Comparison of ENCODE assay signal across 7 mouse cellular contexts in the genomic region with DNA sequence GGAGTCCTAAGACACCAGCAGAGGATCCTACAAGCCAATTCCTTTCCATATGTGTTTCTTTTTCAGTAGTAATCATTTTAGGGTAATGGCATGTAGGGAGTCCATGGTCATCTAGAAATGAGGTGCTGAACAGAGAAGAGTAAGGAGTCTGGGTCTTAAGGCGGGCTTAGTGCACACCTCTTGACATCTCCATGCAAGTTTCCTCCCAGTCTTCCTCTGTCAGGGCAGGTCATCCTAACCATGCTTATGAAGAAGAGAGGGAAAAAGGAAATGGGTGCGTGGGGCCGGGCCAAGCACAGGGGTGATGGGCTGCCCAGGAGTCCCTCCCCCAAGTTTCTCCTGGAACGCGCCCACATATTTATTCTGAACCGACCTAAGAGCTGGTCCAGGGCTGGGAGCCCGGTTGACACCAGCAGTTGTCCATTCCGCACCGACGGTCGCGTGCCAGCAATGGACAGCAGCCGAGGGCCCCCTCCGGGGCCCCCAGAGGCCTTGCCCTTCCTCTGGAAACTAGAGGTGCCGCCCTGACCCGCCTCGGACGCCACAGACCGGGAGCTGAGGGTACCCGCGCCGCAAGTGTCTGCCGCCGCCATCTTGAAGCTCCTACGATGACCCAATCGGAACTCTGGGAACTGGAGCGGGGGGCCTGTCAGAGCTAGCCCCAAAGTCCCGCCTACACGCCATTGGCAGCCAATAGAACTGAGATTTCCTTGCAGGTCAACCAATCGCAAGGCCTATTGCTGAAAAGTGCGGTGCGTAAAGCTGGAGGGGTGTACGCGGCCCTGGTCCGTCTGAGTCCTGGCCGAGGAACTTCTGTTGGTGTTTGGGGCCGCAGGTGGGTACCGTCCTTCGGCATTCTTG. TPM values are rescaled to one million over a fixed set of nuclear protein-coding genes. Genes with fewer than 3 reads are reported as not detected.
DNase-seq lines count a peak whose midpoint lies in the region; ATAC-seq and TF ChIP-seq lines count a peak whose summit lies in the region.

Gene Elp4, minus strand, starts transcription at position 669 of the 861 bp plus-strand sequence.
Gene Immp1l, plus strand, starts transcription at position 743 of the 861 bp plus-strand sequence.

- no peaks in the 10 kb centered on the region for H3K27me3 ChIP-seq in embryonic facial prominence, embryonic 10.5 days (replicated peaks; ENCODE audit: low read depth, poor library complexity, severe bottlenecking)
- H3K27me3 ChIP-seq in intestine, postnatal 0 days (replicated peaks; ENCODE audit: control insufficient read depth, insufficient read depth, low read length): no peaks in the 10 kb centered on the region
- H3K27me3 ChIP-seq in midbrain, embryonic 12.5 days: no peaks in the 10 kb centered on the region
- H3K27me3 ChIP-seq in small intestine, adult 2 months (ENCODE audit: control insufficient read depth, insufficient read depth, low read length): no peaks in the 10 kb centered on the region

- TF ChIP-seq CTCF in intestine, postnatal 0 days (IDR thresholded peaks at IDR 0.05; ENCODE audit: low read depth): no peak
- TF ChIP-seq CTCF in small intestine, adult 2 months (IDR thresholded peaks at IDR 0.05; ENCODE audit: extremely low read depth, insufficient read length, insufficient replicate concordance, low read depth, low read length): no peak

- intact Hi-C loops in left cerebral cortex, postnatal 4 days (cut with DNase I): loop anchor here (10.0 kb wide), 1 partner anchor 229 kb away; no protein-coding TSS in a partner anchor

- peak within 1 kb of the TSS; percentile 88 for H3K27ac ChIP-seq in embryonic facial prominence, embryonic 10.5 days (replicated peaks)
- H3K27ac ChIP-seq in intestine, postnatal 0 days (ENCODE audit: low read depth, low read length): no peak within 1 kb of the TSS
- H3K27ac ChIP-seq in midbrain, embryonic 12.5 days (replicated peaks): no peak within 1 kb of the TSS; the same call in 1 of the 2 replicates
- H3K27ac ChIP-seq in small intestine, adult 2 months (ENCODE audit: insufficient read depth, low read depth, low read length): peak within 1 kb of the TSS; percentile 32; the same call in 1 of the 2 replicates

- TF ChIP-seq POLR2A in small intestine, adult 2 months (IDR thresholded peaks at IDR 0.05; ENCODE audit: low read depth, low read length): 0 out of 2 replicates have a peak, but pooled peaks have one; percentile 57

- ATAC-seq in intestine, postnatal 0 days: peak; percentile 100
- peak; percentile 100 for ATAC-seq in midbrain, embryonic 12.5 days (ENCODE audit: low FRiP score, low read depth)

- peak; percentile 96 for DNase-seq in adrenal gland, postnatal 10 days
- DNase-seq in embryonic facial prominence, embryonic 10.5 days (ENCODE audit: low spot score): peak; percentile 95
- DNase-seq in gonadal fat pad, adult 2 months (ENCODE audit: low read depth): peak; percentile 86
- peak; percentile 98 for DNase-seq in left cerebral cortex, postnatal 4 days

- peaks cover 7% of the 10 kb centered on the region for H3K36me3 ChIP-seq in embryonic facial prominence, embryonic 10.5 days (replicated peaks)
- H3K36me3 ChIP-seq in intestine, postnatal 0 days (ENCODE audit: control insufficient read depth, insufficient read depth): no peaks in the 10 kb centered on the region
- no peaks in the 10 kb centered on the region for H3K36me3 ChIP-seq in midbrain, embryonic 12.5 days
- H3K36me3 ChIP-seq in small intestine, adult 2 months (ENCODE audit: control insufficient read depth, insufficient read depth, low read length): no peaks in the 10 kb centered on the region

- peak within 1 kb of the TSS; percentile 70 for H3K4me3 ChIP-seq in embryonic facial prominence, embryonic 10.5 days
- peak within 1 kb of the TSS; percentile 94 for H3K4me3 ChIP-seq in intestine, postnatal 0 days (ENCODE audit: low read depth, low read length)
- H3K4me3 ChIP-seq in midbrain, embryonic 12.5 days: peak within 1 kb of the TSS; percentile 86
- H3K4me3 ChIP-seq in small intestine, adult 2 months (ENCODE audit: low read depth, low read length): peak within 1 kb of the TSS; percentile 97

- H3K4me2 ChIP-seq in intestine, postnatal 0 days (replicated peaks; ENCODE audit: low read depth): peak within 1 kb of the TSS; percentile 89
- peak within 1 kb of the TSS; percentile 80 for H3K4me2 ChIP-seq in midbrain, embryonic 12.5 days (replicated peaks)

- under 1% methylated on average over 39 of the region's 39 CpGs for WGBS in embryonic facial prominence, embryonic 10.5 days
- under 1% methylated on average over 39 of the region's 39 CpGs for WGBS in intestine, postnatal 0 days
- WGBS in midbrain, embryonic 12.5 days: under 1% methylated on average over 39 of the region's 39 CpGs
- under 1% methylated on average over 39 of the region's 39 CpGs for WGBS in small intestine, adult 2 months

- H3K9ac ChIP-seq in intestine, postnatal 0 days (ENCODE audit: low read depth, low read length): peak within 1 kb of the TSS; percentile 63
- peak within 1 kb of the TSS; percentile 77 for H3K9ac ChIP-seq in midbrain, embryonic 12.5 days (replicated peaks)

- H3K4me1 ChIP-seq in embryonic facial prominence, embryonic 10.5 days: peaks cover 13% of the 10 kb centered on the region
- H3K4me1 ChIP-seq in intestine, postnatal 0 days (replicated peaks; ENCODE audit: control insufficient read depth, insufficient read depth, low read length): no peaks in the 10 kb centered on the region
- peaks cover 11% of the 10 kb centered on the region; the same call in 1 of the 2 replicates for H3K4me1 ChIP-seq in midbrain, embryonic 12.5 days
- H3K4me1 ChIP-seq in small intestine, adult 2 months (ENCODE audit: control insufficient read depth, insufficient read depth, insufficient read length, low read length): no peaks in the 10 kb centered on the region; the same call in 1 of the 2 replicates

- no peaks in the 10 kb centered on the region for H3K9me3 ChIP-seq in embryonic facial prominence, embryonic 10.5 days
- H3K9me3 ChIP-seq in intestine, postnatal 0 days (ENCODE audit: control insufficient read depth): no peaks in the 10 kb centered on the region
- no peaks in the 10 kb centered on the region for H3K9me3 ChIP-seq in midbrain, embryonic 12.5 days

RNA-seq across cellular contexts. Expression of gene Elp4, which starts in this region (rescaled TPM):
- 10 to 100 TPM; 18.0 to 21.2 TPM for total RNA-seq in adrenal gland, postnatal 10 days (2021)
- 52.6 and 61.8 TPM in 2 replicates for polyA plus RNA-seq in embryonic facial prominence, embryonic 10.5 days (2016; fragmentation: Nextera tagmentation; extraction: Ambion mirVana)
- 3.8 and 4.1 TPM in 2 replicates for polyA plus RNA-seq in gonadal fat pad, adult 2 months (2012; rRNA removed)
- 11.2 and 11.6 TPM in 2 replicates for polyA plus RNA-seq in intestine, postnatal 0 days (2015; fragmentation: Nextera tagmentation; extraction: Ambion mirVana)
- 10 to 100 TPM; 24.0 to 30.5 TPM for total RNA-seq in left cerebral cortex, postnatal 4 days (2021)
- 48.5 and 55.2 TPM in 2 replicates for polyA plus RNA-seq in midbrain, embryonic 12.5 days (2016; fragmentation: Nextera tagmentation; extraction: Ambion mirVana)
- polyA plus RNA-seq in small intestine, adult 2 months (2012; rRNA removed): 0.61 and 1.7 TPM in 2 replicates

RNA-seq across cellular contexts. Expression of gene Immp1l, which starts in this region (rescaled TPM):
- total RNA-seq in adrenal gland, postnatal 10 days (2021): 10 to 100 TPM; 50.2 to 50.9 TPM
- 124 and 133 TPM in 2 replicates for polyA plus RNA-seq in embryonic facial prominence, embryonic 10.5 days (2016; fragmentation: Nextera tagmentation; extraction: Ambion mirVana)
- 17.8 and 22.3 TPM in 2 replicates for polyA plus RNA-seq in gonadal fat pad, adult 2 months (2012; rRNA removed)
- polyA plus RNA-seq in intestine, postnatal 0 days (2015; fragmentation: Nextera tagmentation; extraction: Ambion mirVana): 97.6 and 102 TPM in 2 replicates
- total RNA-seq in left cerebral cortex, postnatal 4 days (2021): 10 to 100 TPM; 30.1 to 31.9 TPM
- 103 and 111 TPM in 2 replicates for polyA plus RNA-seq in midbrain, embryonic 12.5 days (2016; fragmentation: Nextera tagmentation; extraction: Ambion mirVana)
- 1.7 and 2.8 TPM in 2 replicates for polyA plus RNA-seq in small intestine, adult 2 months (2012; rRNA removed)

Comparison
In these comparisons a context has a peak if more than half of its experiments do, and no peak if none do; other contexts are left out.
1. H3K27ac ChIP-seq: peak in embryonic facial prominence, embryonic 10.5 days (single experiment) and small intestine, adult 2 months (single experiment); none in intestine, postnatal 0 days (single experiment) and midbrain, embryonic 12.5 days (single experiment).
2. Peak in every context shown above with its lines, with median percentiles within 50 percentile points of each other: DNase-seq and H3K4me3 ChIP-seq.